Mouse (Mus musculus): ENCODE results near the gene Mamdc2. TPM values are rescaled to one million over a fixed set of nuclear protein-coding genes. Genes with fewer than 3 reads are reported as not detected.
A peak's percentile ranks its signal among the peaks of the same experiment; 100 is the strongest.

Gene Mamdc2
- polyA plus RNA-seq, 1 experiment from 2014 or later: 1.5 TPM

- Histone ChIP-seq H3K4me3 (ENCODE audit: low read depth, low read length) (no peak overlapping the region), H3K9me3 (ENCODE audit: control insufficient read depth, low read length) (no peaks in the 10 kb centered on the region), H3K36me3 (ENCODE audit: control insufficient read depth, insufficient read depth, low read length) (no peaks in the 10 kb centered on the region), H3K9ac (ENCODE audit: low read depth, low read length) (no peak overlapping the region), H3K4me1 (replicated peaks; ENCODE audit: control insufficient read depth, insufficient read depth, low read length) (no peaks in the 10 kb centered on the region), H3K27me3 (ENCODE audit: control insufficient read depth, insufficient read depth, low read length) (no peaks in the 10 kb centered on the region; the same call in 1 of the 2 replicates), H3K4me2 (replicated peaks; ENCODE audit: low read depth, low read length) (no peak overlapping the region), H3K27ac (ENCODE audit: low read depth, low read length) (no peak overlapping the region)
- no peak for ATAC-seq (ENCODE audit: low FRiP score)
- no peak for DNase-seq (ENCODE audit: low spot score)
- WGBS: 74% methylated on average over 5 of the region's 5 CpGs
Measured at GRCm38 (mm10) chr19:23400485-23400884, 47.8 kb downstream of the Mamdc2 start.

DNA sequence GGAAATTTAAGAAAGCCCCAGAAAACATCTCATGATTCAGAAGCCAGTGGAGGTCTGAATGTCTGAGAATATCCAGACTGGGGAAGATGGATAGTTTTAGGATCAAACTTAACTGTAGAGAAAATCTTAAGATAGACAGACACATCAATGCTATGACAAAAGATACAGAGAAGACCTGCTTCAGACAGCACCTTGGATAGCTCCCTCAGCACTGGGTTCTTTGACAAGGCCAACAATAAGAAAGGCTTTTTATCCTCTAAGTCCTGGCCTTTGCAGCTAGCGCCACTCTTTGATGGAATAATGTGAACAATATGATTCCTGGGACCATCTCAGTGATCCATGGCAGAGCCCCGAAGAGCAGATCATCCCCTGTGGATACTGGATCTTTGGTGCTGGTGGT is 52.3 kb downstream of the Mamdc2 start:
- Histone ChIP-seq H3K9me3 (ENCODE audit: control insufficient read depth, low read length) (no peaks in the 10 kb centered on the region), H3K27ac (ENCODE audit: low read depth, low read length) (no peak overlapping the region), H3K4me3 (ENCODE audit: low read depth, low read length) (no peak overlapping the region), H3K36me3 (ENCODE audit: control insufficient read depth, insufficient read depth, low read length) (no peaks in the 10 kb centered on the region), H3K4me1 (replicated peaks; ENCODE audit: control insufficient read depth, insufficient read depth, low read length) (no peaks in the 10 kb centered on the region), H3K9ac (ENCODE audit: low read depth, low read length) (no peak overlapping the region), H3K27me3 (ENCODE audit: control insufficient read depth, insufficient read depth, low read length) (no peaks in the 10 kb centered on the region), H3K4me2 (replicated peaks; ENCODE audit: low read depth, low read length) (no peak overlapping the region)
- WGBS: 63% methylated on average over 2 of the region's 2 CpGs
- DNase-seq (ENCODE audit: low spot score): no peak
- ATAC-seq (ENCODE audit: low FRiP score): no peak

DNA sequence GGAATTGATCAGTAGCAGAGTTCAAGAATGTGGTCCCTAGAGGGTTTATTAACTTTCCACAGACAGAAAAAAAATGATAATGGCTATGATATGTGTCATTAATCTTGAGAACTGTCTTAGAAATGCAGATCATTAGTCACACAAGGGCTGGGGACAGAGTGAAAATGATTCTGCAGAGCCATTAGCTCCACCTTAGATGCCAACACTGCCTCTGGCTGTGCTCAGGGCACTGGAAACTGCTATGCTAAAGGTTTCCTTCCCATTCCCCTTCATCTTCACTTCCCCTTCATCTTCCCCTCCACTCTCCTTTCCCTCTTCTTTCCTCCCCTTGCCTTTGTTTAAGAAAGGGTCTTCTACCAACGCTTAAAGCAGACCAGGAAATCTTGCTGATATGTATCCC is 53.6 kb downstream of the Mamdc2 start:
- Histone ChIP-seq H3K4me2 (replicated peaks; ENCODE audit: low read depth, low read length) (no peak overlapping the region), H3K4me1 (replicated peaks; ENCODE audit: control insufficient read depth, insufficient read depth, low read length) (no peaks in the 10 kb centered on the region), H3K36me3 (ENCODE audit: control insufficient read depth, insufficient read depth, low read length) (no peaks in the 10 kb centered on the region), H3K9me3 (ENCODE audit: control insufficient read depth, low read length) (no peaks in the 10 kb centered on the region), H3K9ac (ENCODE audit: low read depth, low read length) (no peak overlapping the region), H3K27ac (ENCODE audit: low read depth, low read length) (no peak overlapping the region), H3K27me3 (ENCODE audit: control insufficient read depth, insufficient read depth, low read length) (no peaks in the 10 kb centered on the region), H3K4me3 (ENCODE audit: low read depth, low read length) (no peak overlapping the region)
- ATAC-seq (ENCODE audit: low FRiP score) (no peak), DNase-seq (ENCODE audit: low spot score) (no peak)
- 67% methylated on average over 1 of the region's 1 CpGs for WGBS

GRCm38 (mm10) chr19:23388862-23389272 is 59.4 kb downstream of the Mamdc2 start:
- WGBS: 38% methylated on average over 4 of the region's 4 CpGs
- H3K27me3 ChIP-seq (ENCODE audit: control insufficient read depth, insufficient read depth, low read length): no peaks in the 10 kb centered on the region

GRCm38 (mm10) chr19:23388083-23388861 is 60.0 kb downstream of the Mamdc2 start:
- no peaks in the 10 kb centered on the region for H3K36me3 ChIP-seq (ENCODE audit: control insufficient read depth, insufficient read depth, low read length)
- H3K9me3 ChIP-seq (ENCODE audit: control insufficient read depth, low read length): no peaks in the 10 kb centered on the region
- H3K9ac ChIP-seq (ENCODE audit: low read depth, low read length): no peak overlapping the region
- no peaks in the 10 kb centered on the region for H3K4me1 ChIP-seq (replicated peaks; ENCODE audit: control insufficient read depth, insufficient read depth, low read length)
- WGBS: 46% methylated on average over 7 of the region's 7 CpGs
- H3K27me3 ChIP-seq (ENCODE audit: control insufficient read depth, insufficient read depth, low read length): no peaks in the 10 kb centered on the region
- no peak for ATAC-seq (ENCODE audit: low FRiP score)
- H3K27ac ChIP-seq (ENCODE audit: low read depth, low read length): peak overlapping the region; percentile 49
- DNase-seq (ENCODE audit: low spot score): peak; percentile 4
- no peak overlapping the region for H3K4me3 ChIP-seq (ENCODE audit: low read depth, low read length)
- H3K4me2 ChIP-seq (replicated peaks; ENCODE audit: low read depth, low read length): no peak overlapping the region

More at GRCm38 (mm10) chr19:23388862-23389272, 59.4 kb downstream of the Mamdc2 start:
- no peaks in the 10 kb centered on the region for H3K9me3 ChIP-seq (ENCODE audit: control insufficient read depth, low read length)
- H3K4me3 ChIP-seq (ENCODE audit: low read depth, low read length): no peak overlapping the region
- no peak overlapping the region for H3K4me2 ChIP-seq (replicated peaks; ENCODE audit: low read depth, low read length)
- H3K9ac ChIP-seq (ENCODE audit: low read depth, low read length): no peak overlapping the region
- DNase-seq (ENCODE audit: low spot score) (peak; percentile 43), ATAC-seq (ENCODE audit: low FRiP score) (no peak)
- peak overlapping the region; percentile 49 for H3K27ac ChIP-seq (ENCODE audit: low read depth, low read length)
- no peaks in the 10 kb centered on the region for H3K36me3 ChIP-seq (ENCODE audit: control insufficient read depth, insufficient read depth, low read length)
- H3K4me1 ChIP-seq (replicated peaks; ENCODE audit: control insufficient read depth, insufficient read depth, low read length): no peaks in the 10 kb centered on the region

DNA sequence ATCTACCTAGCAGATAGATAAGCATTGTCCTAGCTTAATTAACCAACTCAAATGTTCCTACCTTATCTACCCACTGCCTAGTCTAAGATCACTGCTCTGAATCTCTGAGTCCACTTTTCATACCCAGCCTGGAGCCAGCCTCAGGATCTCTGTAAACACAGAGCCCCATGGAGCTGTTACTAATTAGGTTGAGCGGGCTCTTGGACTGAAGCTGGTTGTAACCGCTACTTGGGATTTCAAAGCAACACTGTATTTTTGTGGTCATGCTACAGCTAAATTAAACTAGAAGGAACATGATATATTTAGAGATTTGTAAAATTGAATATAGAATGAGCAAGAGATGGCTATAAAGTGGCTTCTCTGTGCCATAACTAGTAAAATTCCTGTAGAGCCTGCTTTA is 65.8 kb downstream of the Mamdc2 start:
- H3K9ac ChIP-seq (ENCODE audit: low read depth, low read length): no peak overlapping the region
- no peak overlapping the region for H3K4me3 ChIP-seq (ENCODE audit: low read depth, low read length)
- no peaks in the 10 kb centered on the region for H3K27me3 ChIP-seq (ENCODE audit: control insufficient read depth, insufficient read depth, low read length)
- WGBS: 82% methylated on average over 2 of the region's 2 CpGs
- ATAC-seq (ENCODE audit: low FRiP score) (no peak), DNase-seq (ENCODE audit: low spot score) (no peak)
- no peak overlapping the region for H3K4me2 ChIP-seq (replicated peaks; ENCODE audit: low read depth, low read length)
- H3K9me3 ChIP-seq (ENCODE audit: control insufficient read depth, low read length): no peaks in the 10 kb centered on the region
- H3K27ac ChIP-seq (ENCODE audit: low read depth, low read length): no peak overlapping the region
- no peaks in the 10 kb centered on the region for H3K4me1 ChIP-seq (replicated peaks; ENCODE audit: control insufficient read depth, insufficient read depth, low read length)
- H3K36me3 ChIP-seq (ENCODE audit: control insufficient read depth, insufficient read depth, low read length): no peaks in the 10 kb centered on the region

DNA sequence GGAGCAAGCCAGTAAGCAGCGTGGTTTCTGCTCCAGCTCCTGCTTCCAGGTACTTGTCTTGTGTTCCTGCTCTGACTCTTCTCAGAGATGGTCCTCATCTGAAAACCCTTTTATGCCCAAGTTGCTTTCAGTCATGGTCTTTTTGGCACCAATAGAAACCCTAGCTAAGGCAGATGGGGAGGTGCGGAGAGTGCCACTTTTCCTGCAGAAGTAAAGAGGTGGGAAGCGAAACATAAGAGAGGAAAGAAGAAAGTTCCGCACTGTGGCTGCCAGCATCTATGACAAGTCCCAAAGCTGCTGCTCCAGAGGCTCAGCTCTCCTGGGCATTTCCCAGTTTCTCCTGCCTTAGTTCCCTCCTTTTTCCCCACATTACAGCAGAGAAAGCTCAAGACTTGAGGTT is 67.3 kb downstream of the Mamdc2 start:
- H3K9ac ChIP-seq (ENCODE audit: low read depth, low read length): no peak overlapping the region
- H3K9me3 ChIP-seq (ENCODE audit: control insufficient read depth, low read length): no peaks in the 10 kb centered on the region
- no peak overlapping the region for H3K4me2 ChIP-seq (replicated peaks; ENCODE audit: low read depth, low read length)
- H3K4me1 ChIP-seq (replicated peaks; ENCODE audit: control insufficient read depth, insufficient read depth, low read length): no peaks in the 10 kb centered on the region
- H3K36me3 ChIP-seq (ENCODE audit: control insufficient read depth, insufficient read depth, low read length): no peaks in the 10 kb centered on the region
- DNase-seq (ENCODE audit: low spot score) (no peak), ATAC-seq (ENCODE audit: low FRiP score) (no peak)
- WGBS: 96% methylated on average over 4 of the region's 4 CpGs
- no peaks in the 10 kb centered on the region for H3K27me3 ChIP-seq (ENCODE audit: control insufficient read depth, insufficient read depth, low read length)
- no peak overlapping the region for H3K27ac ChIP-seq (ENCODE audit: low read depth, low read length)
- H3K4me3 ChIP-seq (ENCODE audit: low read depth, low read length): no peak overlapping the region

DNA sequence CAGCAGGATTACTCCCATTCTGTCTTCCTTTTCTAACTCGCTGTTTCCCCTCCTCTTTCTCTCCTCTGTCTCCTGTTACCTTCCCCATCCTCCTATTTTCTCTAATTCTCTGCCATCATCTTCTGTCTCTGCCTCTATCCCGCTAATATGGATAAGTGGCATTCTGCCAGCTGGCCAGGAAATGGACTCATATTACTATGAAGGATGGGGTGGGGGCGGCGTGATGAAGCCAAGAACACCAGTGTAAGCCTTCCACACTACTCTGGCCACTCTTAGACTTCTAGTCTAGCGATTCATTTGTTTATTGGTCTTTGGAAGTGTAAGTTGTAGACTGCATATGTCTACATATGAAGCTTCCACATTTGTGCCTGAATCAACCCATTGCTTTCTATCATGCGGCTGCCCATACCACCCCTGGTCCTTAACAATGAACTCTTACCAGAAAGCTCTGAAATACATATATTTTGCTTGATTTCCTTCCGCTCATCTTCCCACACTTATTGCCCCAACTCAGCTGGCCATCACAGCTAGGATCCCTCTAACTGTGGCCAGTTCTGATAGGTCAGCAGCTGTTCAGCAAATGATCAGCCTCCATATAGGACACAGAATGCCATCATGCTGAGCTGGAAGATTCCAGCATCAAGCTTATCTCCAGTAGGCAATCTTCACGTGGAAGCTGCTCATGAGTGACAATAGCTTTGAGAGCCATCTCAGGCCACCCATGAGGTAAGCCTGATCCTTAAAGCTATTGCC is 68.3 kb downstream of the Mamdc2 start:
- no peaks in the 10 kb centered on the region for H3K27me3 ChIP-seq (ENCODE audit: control insufficient read depth, insufficient read depth, low read length)
- no peak for DNase-seq (ENCODE audit: low spot score)
- H3K36me3 ChIP-seq (ENCODE audit: control insufficient read depth, insufficient read depth, low read length): no peaks in the 10 kb centered on the region
- ATAC-seq (ENCODE audit: low FRiP score): no peak
- WGBS: 92% methylated on average over 8 of the region's 8 CpGs
- no peak overlapping the region for H3K27ac ChIP-seq (ENCODE audit: low read depth, low read length)
- H3K9ac ChIP-seq (ENCODE audit: low read depth, low read length): no peak overlapping the region
- no peak overlapping the region for H3K4me2 ChIP-seq (replicated peaks; ENCODE audit: low read depth, low read length)
- no peak overlapping the region for H3K4me3 ChIP-seq (ENCODE audit: low read depth, low read length)
- H3K4me1 ChIP-seq (replicated peaks; ENCODE audit: control insufficient read depth, insufficient read depth, low read length): no peaks in the 10 kb centered on the region
- no peaks in the 10 kb centered on the region for H3K9me3 ChIP-seq (ENCODE audit: control insufficient read depth, low read length)

Measured in hindbrain, embryonic 11.5 days (tissue).